Mouse (Mus musculus) E14TG2a.4 (cell line): Measurements from ENCODE around the gene Trpv5.
A peak's percentile ranks its signal among the peaks of the same experiment; 100 is the strongest.

Experiments used
- H3K27me3 ChIP-seq: 2 replicates; pipeline ENCODE4 v1.6.1; 2014; ENCODE audit warnings: low read length, control low read depth; ENCODE audit not compliant: insufficient read depth
- H3K36me3 ChIP-seq: 2 replicates; pipeline ENCODE4 v1.6.1; 2014; ENCODE audit warnings: low read length, control low read depth; ENCODE audit not compliant: insufficient read depth
- H3K4me1 ChIP-seq: replicated peaks from 2 replicates; pipeline ENCODE4 v1.6.1; 2014; ENCODE audit warnings: low read depth, low read length, control low read depth
- H3K4me3 ChIP-seq: replicated peaks from 2 replicates; pipeline ENCODE4 v1.5.1; 2014; ENCODE audit warnings: mild to moderate bottlenecking, low read length
- H3K9me3 ChIP-seq: 2 replicates; pipeline ENCODE4 v1.6.1; 2014; ENCODE audit warnings: low read length, control low read depth
- CTCF ChIP-seq: conservative IDR thresholded peaks from 2 replicates; pipeline ENCODE4 v1.5.1; 2014; ENCODE audit warnings: low read length
- NANOG ChIP-seq: IDR thresholded peaks from 2 replicates; pipeline ENCODE4 v1.6.1; 2014; ENCODE audit warnings: borderline replicate concordance, low read length, mixed read lengths
- POU5F1 ChIP-seq: IDR thresholded peaks from 2 replicates; pipeline ENCODE4 v1.6.1; 2014; ENCODE audit warnings: low read length, borderline replicate concordance

Gene Trpv5

GRCm38 (mm10) chr6:41692200-41692599 is 11.6 kb upstream of the Trpv5 start:
- no peaks in the 10 kb centered on the region for H3K9me3 ChIP-seq
- no peaks in the 10 kb centered on the region for H3K27me3 ChIP-seq
- no peaks in the 10 kb centered on the region for H3K36me3 ChIP-seq
- no peaks in the 10 kb centered on the region for H3K4me1 ChIP-seq
- TF ChIP-seq CTCF (no peak), NANOG (no peak), POU5F1 (no peak)
- H3K4me3 ChIP-seq = no peak overlapping the region

GRCm38 (mm10) chr6:41685596-41685995 is 5.0 kb upstream of the Trpv5 start:
- Histone ChIP-seq H3K27me3 (no peaks in the 10 kb centered on the region), H3K4me1 (peaks cover 11% of the 10 kb centered on the region), H3K9me3 (no peaks in the 10 kb centered on the region), H3K4me3 (no peak overlapping the region), H3K36me3 (no peaks in the 10 kb centered on the region)
- TF ChIP-seq NANOG = no peak

GRCm38 (mm10) chr6:41684911-41685310 is 4.3 kb upstream of the Trpv5 start:
- no peaks in the 10 kb centered on the region for H3K36me3 ChIP-seq
- H3K9me3 ChIP-seq = no peaks in the 10 kb centered on the region
- no peak overlapping the region for H3K4me3 ChIP-seq
- H3K27me3 ChIP-seq = no peaks in the 10 kb centered on the region
- peaks cover 12% of the 10 kb centered on the region for H3K4me1 ChIP-seq
- TF ChIP-seq NANOG = no peak
- no peak for TF ChIP-seq POU5F1
- TF ChIP-seq CTCF = no peak

GRCm38 (mm10) chr6:41684131-41684530 is 3.6 kb upstream of the Trpv5 start, which contains the start of gene Llcfc1:
TSS of gene Llcfc1 (plus strand) at chr6:41684431.
- Histone ChIP-seq H3K27me3 (no peaks in the 10 kb centered on the region), H3K36me3 (no peaks in the 10 kb centered on the region), H3K9me3 (no peaks in the 10 kb centered on the region), H3K4me1 (peaks cover 12% of the 10 kb centered on the region), H3K4me3 (no peak within 1 kb of the TSS)
- TF ChIP-seq NANOG = no peak

- TF ChIP-seq POU5F1 (no peak), CTCF (no peak), NANOG (no peak)
- H3K27me3 ChIP-seq = no peaks in the 10 kb centered on the region
Observed at GRCm38 (mm10) chr6:41681656-41682055, 1.1 kb upstream of the Trpv5 start.

GRCm38 (mm10) chr6:41676530-41676929 is 4.0 kb downstream of the Trpv5 start:
- Histone ChIP-seq H3K36me3 (no peaks in the 10 kb centered on the region), H3K4me1 (peaks cover 10% of the 10 kb centered on the region), H3K9me3 (no peaks in the 10 kb centered on the region), H3K27me3 (0 out of 2 replicates have a peak, but pooled peaks cover 2% of the 10 kb centered on the region), H3K4me3 (no peak overlapping the region)
- no peak for TF ChIP-seq NANOG
- no peak for TF ChIP-seq CTCF
- no peak for TF ChIP-seq POU5F1

More at GRCm38 (mm10) chr6:41681656-41682055, 1.1 kb upstream of the Trpv5 start:
- Histone ChIP-seq H3K36me3 (no peaks in the 10 kb centered on the region), H3K9me3 (no peaks in the 10 kb centered on the region), H3K4me1 (peaks cover 12% of the 10 kb centered on the region), H3K4me3 (no peak overlapping the region)

- Histone ChIP-seq H3K4me1 (no peaks in the 10 kb centered on the region), H3K27me3 (no peaks in the 10 kb centered on the region), H3K9me3 (no peaks in the 10 kb centered on the region), H3K36me3 (no peaks in the 10 kb centered on the region), H3K4me3 (no peak overlapping the region)
- TF ChIP-seq CTCF (peak; percentile 60), POU5F1 (no peak)
Observed at GRCm38 (mm10) chr6:41662320-41662719, 18.2 kb downstream of the Trpv5 start.

GRCm38 (mm10) chr6:41658487-41658886 is 22.1 kb downstream of the Trpv5 start:
- TF ChIP-seq NANOG (no peak), POU5F1 (no peak), CTCF (no peak)
- no peak overlapping the region for H3K4me3 ChIP-seq
- no peaks in the 10 kb centered on the region for H3K9me3 ChIP-seq
- no peaks in the 10 kb centered on the region for H3K27me3 ChIP-seq
- H3K4me1 ChIP-seq = no peaks in the 10 kb centered on the region
- no peaks in the 10 kb centered on the region for H3K36me3 ChIP-seq

GRCm38 (mm10) chr6:41654648-41655047 is 25.9 kb downstream of the Trpv5 start:
- no peak overlapping the region for H3K4me3 ChIP-seq
- no peak for TF ChIP-seq NANOG
- no peak for TF ChIP-seq CTCF
- no peak for TF ChIP-seq POU5F1
- H3K36me3 ChIP-seq = no peaks in the 10 kb centered on the region
- no peaks in the 10 kb centered on the region for H3K9me3 ChIP-seq
- H3K27me3 ChIP-seq = no peaks in the 10 kb centered on the region
- H3K4me1 ChIP-seq = no peaks in the 10 kb centered on the region

- TF ChIP-seq POU5F1 = no peak
- no peak for TF ChIP-seq NANOG
- no peak for TF ChIP-seq CTCF
- Histone ChIP-seq H3K9me3 (no peaks in the 10 kb centered on the region), H3K27me3 (no peaks in the 10 kb centered on the region), H3K4me1 (no peaks in the 10 kb centered on the region), H3K36me3 (no peaks in the 10 kb centered on the region), H3K4me3 (no peak overlapping the region)
Observed at GRCm38 (mm10) chr6:41653173-41653572, 27.4 kb downstream of the Trpv5 start.
